Mouse (Mus musculus) E14TG2a.4 (cell line): Measurements from ENCODE around the gene B4galt1.

ENCODE experiments used
- CTCF ChIP-seq: conservative IDR thresholded peaks from 2 replicates; pipeline ENCODE4 v1.5.1; 2014; ENCODE audit warnings: low read length
- NANOG ChIP-seq: IDR thresholded peaks from 2 replicates; pipeline ENCODE4 v1.6.1; 2014; ENCODE audit warnings: borderline replicate concordance, low read length, mixed read lengths
- POU5F1 ChIP-seq: IDR thresholded peaks from 2 replicates; pipeline ENCODE4 v1.6.1; 2014; ENCODE audit warnings: low read length, borderline replicate concordance

DNA sequence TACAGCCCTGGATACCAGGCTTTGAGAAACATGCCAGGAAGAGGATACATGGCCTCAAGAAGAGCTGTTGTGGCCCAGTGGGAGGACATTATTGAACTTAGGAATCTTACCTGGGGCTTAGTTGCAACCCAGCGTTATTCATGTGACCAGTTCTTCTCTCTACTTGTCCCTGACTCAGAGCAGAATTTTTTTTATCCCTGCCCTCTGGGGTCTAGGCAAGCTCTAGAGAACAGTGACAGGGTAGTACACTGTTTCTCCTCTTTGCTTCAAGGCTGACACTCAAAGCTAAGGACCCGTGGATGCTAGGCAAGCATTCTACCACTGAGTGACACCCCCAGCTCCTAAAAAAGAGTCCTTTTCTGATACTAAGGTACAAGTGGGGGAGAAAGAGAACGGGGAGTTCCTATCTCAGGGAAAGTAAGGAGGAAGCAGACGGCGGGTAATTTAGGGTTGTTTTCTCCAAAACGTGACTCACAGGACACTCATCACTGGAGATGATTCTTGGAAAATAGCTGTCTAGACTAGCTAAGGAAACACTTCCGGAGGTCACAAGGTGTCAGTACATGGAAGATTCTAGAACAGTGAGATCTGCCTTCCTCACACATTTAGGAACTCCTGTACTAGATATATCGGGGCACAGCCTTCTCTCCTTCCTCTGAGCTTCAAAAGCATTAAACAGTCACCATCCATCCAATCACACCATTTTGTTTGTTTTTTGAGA is 32.3 kb downstream of the B4galt1 start:
- TF ChIP-seq CTCF (no peak), NANOG (no peak), POU5F1 (no peak)
